Mouse (Mus musculus): ENCODE measurements around the gene Grid1.

Grid1 gene

DNA sequence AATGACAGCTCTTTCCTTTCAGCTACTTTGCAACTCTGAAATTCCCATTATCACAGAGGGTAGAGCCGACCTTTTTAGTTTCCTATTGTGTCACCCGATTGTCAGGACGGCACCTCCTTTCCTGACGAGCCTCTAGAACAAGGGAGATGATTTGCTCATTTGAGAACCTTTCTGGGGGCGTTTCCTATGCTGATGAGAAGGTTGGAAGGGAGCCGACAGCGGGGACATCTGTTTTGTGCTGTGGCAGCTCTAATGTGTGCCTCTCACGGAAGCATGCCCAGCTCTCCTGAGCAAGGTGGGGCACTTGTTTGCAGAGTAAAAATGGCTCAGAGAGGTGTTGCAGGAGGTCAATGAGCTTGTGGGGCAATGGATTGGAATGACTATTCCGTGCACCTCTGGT, 189.2 kb downstream of the Grid1 start:
- no peak for TF ChIP-seq POU5F1 (IDR thresholded peaks at IDR 0.05; ENCODE audit: borderline replicate concordance, low read length)
- TF ChIP-seq NANOG (IDR thresholded peaks at IDR 0.05; ENCODE audit: borderline replicate concordance, low read length) = no peak
- TF ChIP-seq CTCF (conservative IDR thresholded peaks at IDR 0.05; ENCODE audit: low read length) = no peak
- Histone ChIP-seq H3K36me3 (ENCODE audit: insufficient read depth, low read length) (no peaks in the 10 kb centered on the region), H3K27me3 (ENCODE audit: insufficient read depth, low read length) (peaks cover 11% of the 10 kb centered on the region; the same call in 1 of the 2 replicates), H3K4me3 (replicated peaks; ENCODE audit: low read length) (peak overlapping the region; percentile 17; the same call in 1 of the 2 replicates), H3K9me3 (ENCODE audit: low read length) (no peaks in the 10 kb centered on the region), H3K4me1 (replicated peaks; ENCODE audit: low read depth, low read length) (peaks cover 21% of the 10 kb centered on the region)

DNA sequence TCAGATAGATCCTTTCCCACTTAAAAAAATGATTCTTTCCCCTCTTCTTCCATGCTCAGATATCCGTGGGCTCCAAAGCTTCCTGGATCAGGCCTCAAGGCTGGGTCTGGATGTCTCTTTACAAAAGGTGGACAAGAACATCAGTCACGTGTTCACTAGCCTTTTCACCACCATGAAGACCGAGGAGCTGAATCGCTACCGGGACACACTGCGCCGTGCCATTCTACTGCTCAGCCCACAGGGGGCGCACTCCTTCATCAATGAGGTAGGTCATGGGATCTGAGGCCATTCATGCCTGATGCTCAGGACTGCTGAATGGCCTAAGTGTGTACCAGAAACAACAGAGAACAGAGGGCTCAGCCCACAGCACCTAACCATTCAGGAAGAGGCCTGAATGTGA, 206.8 kb downstream of the Grid1 start:
- Histone ChIP-seq H3K9me3 (ENCODE audit: low read length) (peaks cover 8% of the 10 kb centered on the region; the same call in 1 of the 2 replicates), H3K4me1 (replicated peaks; ENCODE audit: low read depth, low read length) (no peaks in the 10 kb centered on the region), H3K36me3 (ENCODE audit: insufficient read depth, low read length) (no peaks in the 10 kb centered on the region), H3K27me3 (ENCODE audit: insufficient read depth, low read length) (no peaks in the 10 kb centered on the region), H3K4me3 (replicated peaks; ENCODE audit: low read length) (no peak overlapping the region)
- TF ChIP-seq POU5F1 (IDR thresholded peaks at IDR 0.05; ENCODE audit: borderline replicate concordance, low read length) (no peak), CTCF (conservative IDR thresholded peaks at IDR 0.05; ENCODE audit: low read length) (peak; percentile 51)

DNA sequence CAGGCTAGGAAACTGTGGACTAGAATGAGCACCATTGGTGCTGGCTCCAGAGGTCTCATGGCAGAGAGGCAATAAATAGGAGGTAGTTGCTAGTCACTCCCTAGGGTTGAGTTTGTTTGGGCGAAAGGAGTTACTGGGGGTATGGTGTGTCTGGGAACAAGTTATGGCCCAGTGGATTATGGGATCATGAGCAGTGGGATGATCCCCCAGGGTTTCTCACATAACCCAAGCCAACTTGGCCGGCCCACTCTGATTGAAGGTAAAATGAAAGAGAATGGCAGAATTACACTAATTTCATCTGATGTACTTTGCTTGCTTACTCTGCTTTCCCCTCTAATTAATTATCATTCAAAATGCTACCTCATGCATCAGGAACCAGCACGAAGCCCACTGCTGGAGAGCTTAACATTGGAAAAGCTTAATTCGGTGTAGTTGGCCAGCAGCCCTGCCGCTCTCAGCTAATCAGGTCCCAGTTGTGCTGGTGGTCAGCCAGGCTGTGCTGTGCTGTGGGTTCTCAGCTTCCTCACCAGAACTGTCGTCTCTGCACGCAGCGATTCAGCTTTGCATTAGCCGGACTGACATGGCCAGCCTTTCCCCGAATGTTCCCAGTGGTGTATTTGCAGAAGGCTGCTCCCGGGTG, 207.7 kb downstream of the Grid1 start:
- Histone ChIP-seq H3K9me3 (ENCODE audit: low read length) (peaks cover 8% of the 10 kb centered on the region; the same call in 1 of the 2 replicates), H3K27me3 (ENCODE audit: insufficient read depth, low read length) (no peaks in the 10 kb centered on the region), H3K4me3 (replicated peaks; ENCODE audit: low read length) (no peak overlapping the region), H3K4me1 (replicated peaks; ENCODE audit: low read depth, low read length) (no peaks in the 10 kb centered on the region), H3K36me3 (ENCODE audit: insufficient read depth, low read length) (no peaks in the 10 kb centered on the region)
- no peak for TF ChIP-seq CTCF (conservative IDR thresholded peaks at IDR 0.05; ENCODE audit: low read length)

DNA sequence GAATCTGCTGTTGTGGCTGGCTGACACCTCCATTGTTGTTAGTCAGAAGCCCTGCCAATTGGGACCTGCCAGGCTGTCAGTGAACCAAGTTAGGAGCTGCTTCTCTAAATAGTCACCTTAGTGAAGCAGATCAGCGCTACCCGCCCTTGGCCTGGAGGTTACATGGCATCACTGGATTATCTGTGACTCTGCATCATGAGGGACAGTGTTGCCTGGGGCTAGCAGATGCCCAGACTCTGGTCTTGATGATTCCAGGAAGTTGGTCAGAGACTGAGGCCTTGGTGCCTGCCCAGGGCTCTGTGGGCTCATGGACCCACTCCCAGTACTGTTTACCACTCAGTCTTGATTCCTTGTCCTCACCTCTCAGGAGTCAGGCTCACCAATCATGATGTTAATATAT, 209.7 kb downstream of the Grid1 start:
- H3K4me1 ChIP-seq (replicated peaks; ENCODE audit: low read depth, low read length) = no peaks in the 10 kb centered on the region
- H3K36me3 ChIP-seq (ENCODE audit: insufficient read depth, low read length) = no peaks in the 10 kb centered on the region

DNA sequence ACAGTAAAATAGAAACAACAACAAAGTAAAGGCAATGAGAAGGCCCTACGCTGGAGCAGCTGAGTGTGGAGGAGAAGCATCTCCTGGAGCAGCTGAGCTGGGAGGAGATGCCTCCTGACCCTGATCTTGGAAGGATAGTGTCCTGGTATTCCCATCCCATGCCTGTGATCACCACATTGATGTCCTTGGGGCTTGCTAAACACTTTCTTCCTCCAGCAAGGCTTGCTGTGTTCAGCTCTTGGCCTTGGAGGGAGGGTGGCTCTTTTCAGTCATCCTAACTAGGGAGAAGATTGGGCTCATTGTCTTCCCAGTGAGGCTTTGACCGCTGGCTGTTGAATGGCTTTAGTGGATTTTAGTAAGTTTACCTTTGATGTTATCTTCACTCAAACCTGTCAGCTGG, 210.4 kb downstream of the Grid1 start:
- Histone ChIP-seq H3K9me3 (ENCODE audit: low read length) (peaks cover 8% of the 10 kb centered on the region; the same call in 1 of the 2 replicates), H3K4me3 (replicated peaks; ENCODE audit: low read length) (no peak overlapping the region), H3K36me3 (ENCODE audit: insufficient read depth, low read length) (no peaks in the 10 kb centered on the region), H3K4me1 (replicated peaks; ENCODE audit: low read depth, low read length) (no peaks in the 10 kb centered on the region), H3K27me3 (ENCODE audit: insufficient read depth, low read length) (no peaks in the 10 kb centered on the region)
- no peak for TF ChIP-seq POU5F1 (IDR thresholded peaks at IDR 0.05; ENCODE audit: borderline replicate concordance, low read length)
- TF ChIP-seq NANOG (IDR thresholded peaks at IDR 0.05; ENCODE audit: borderline replicate concordance, low read length) = no peak
- TF ChIP-seq CTCF (conservative IDR thresholded peaks at IDR 0.05; ENCODE audit: low read length) = no peak

More for the DNA sequence above, 209.7 kb downstream of the Grid1 start:
- Histone ChIP-seq H3K9me3 (ENCODE audit: low read length) (peaks cover 8% of the 10 kb centered on the region; the same call in 1 of the 2 replicates), H3K4me3 (replicated peaks; ENCODE audit: low read length) (no peak overlapping the region), H3K27me3 (ENCODE audit: insufficient read depth, low read length) (no peaks in the 10 kb centered on the region)
- no peak for TF ChIP-seq CTCF (conservative IDR thresholded peaks at IDR 0.05; ENCODE audit: low read length)
- no peak for TF ChIP-seq POU5F1 (IDR thresholded peaks at IDR 0.05; ENCODE audit: borderline replicate concordance, low read length)
- TF ChIP-seq NANOG (IDR thresholded peaks at IDR 0.05; ENCODE audit: borderline replicate concordance, low read length) = no peak

DNA sequence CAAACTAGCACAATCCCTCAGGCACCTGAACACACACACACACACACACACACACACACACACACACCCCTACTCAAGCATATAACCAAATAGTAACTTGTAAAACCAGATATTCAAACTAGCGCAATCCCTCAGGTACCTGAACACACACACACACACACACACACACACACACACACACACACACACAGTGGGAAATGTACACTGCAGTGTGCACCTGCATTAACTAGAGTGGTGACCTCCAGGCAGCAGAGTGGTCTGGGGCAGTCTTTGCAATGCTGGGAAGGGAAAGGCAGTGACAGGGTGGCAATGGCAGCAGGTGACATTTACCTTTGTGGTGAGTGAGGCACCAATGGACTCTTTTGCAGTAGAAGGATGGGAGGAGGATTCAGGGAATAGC, 212.4 kb downstream of the Grid1 start:
- Histone ChIP-seq H3K36me3 (ENCODE audit: insufficient read depth, low read length) (no peaks in the 10 kb centered on the region), H3K4me3 (replicated peaks; ENCODE audit: low read length) (no peak overlapping the region), H3K27me3 (ENCODE audit: insufficient read depth, low read length) (no peaks in the 10 kb centered on the region), H3K4me1 (replicated peaks; ENCODE audit: low read depth, low read length) (no peaks in the 10 kb centered on the region), H3K9me3 (ENCODE audit: low read length) (peaks cover 2% of the 10 kb centered on the region; the same call in 1 of the 2 replicates)
- TF ChIP-seq CTCF (conservative IDR thresholded peaks at IDR 0.05; ENCODE audit: low read length) (no peak), NANOG (IDR thresholded peaks at IDR 0.05; ENCODE audit: borderline replicate concordance, low read length) (no peak), POU5F1 (IDR thresholded peaks at IDR 0.05; ENCODE audit: borderline replicate concordance, low read length) (no peak)

DNA sequence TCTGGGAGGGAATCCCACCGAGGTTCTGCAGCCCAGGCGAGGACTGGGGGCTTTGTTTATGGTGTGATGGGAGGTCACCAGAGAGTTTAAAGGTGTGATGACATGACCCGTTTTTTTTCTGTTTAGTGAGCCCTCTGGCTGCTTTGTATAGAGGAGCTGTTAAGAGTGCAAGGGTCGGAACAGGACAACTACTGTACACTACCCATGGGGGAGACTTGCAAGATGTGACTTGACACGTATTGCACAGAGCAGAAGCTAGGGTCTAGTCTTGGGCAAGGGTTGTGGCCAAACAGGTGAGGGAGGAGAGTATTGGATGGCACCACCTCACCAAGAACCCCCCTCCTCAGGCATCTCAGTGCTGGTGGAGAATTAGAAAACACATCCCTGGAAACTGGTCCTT, 224.4 kb downstream of the Grid1 start:
- Histone ChIP-seq H3K27me3 (ENCODE audit: insufficient read depth, low read length) (peaks cover 7% of the 10 kb centered on the region; the same call in 1 of the 2 replicates), H3K4me1 (replicated peaks; ENCODE audit: low read depth, low read length) (no peaks in the 10 kb centered on the region), H3K36me3 (ENCODE audit: insufficient read depth, low read length) (no peaks in the 10 kb centered on the region), H3K9me3 (ENCODE audit: low read length) (no peaks in the 10 kb centered on the region), H3K4me3 (replicated peaks; ENCODE audit: low read length) (no peak overlapping the region)
- no peak for TF ChIP-seq POU5F1 (IDR thresholded peaks at IDR 0.05; ENCODE audit: borderline replicate concordance, low read length)
- no peak for TF ChIP-seq NANOG (IDR thresholded peaks at IDR 0.05; ENCODE audit: borderline replicate concordance, low read length)
- TF ChIP-seq CTCF (conservative IDR thresholded peaks at IDR 0.05; ENCODE audit: low read length) = no peak

DNA sequence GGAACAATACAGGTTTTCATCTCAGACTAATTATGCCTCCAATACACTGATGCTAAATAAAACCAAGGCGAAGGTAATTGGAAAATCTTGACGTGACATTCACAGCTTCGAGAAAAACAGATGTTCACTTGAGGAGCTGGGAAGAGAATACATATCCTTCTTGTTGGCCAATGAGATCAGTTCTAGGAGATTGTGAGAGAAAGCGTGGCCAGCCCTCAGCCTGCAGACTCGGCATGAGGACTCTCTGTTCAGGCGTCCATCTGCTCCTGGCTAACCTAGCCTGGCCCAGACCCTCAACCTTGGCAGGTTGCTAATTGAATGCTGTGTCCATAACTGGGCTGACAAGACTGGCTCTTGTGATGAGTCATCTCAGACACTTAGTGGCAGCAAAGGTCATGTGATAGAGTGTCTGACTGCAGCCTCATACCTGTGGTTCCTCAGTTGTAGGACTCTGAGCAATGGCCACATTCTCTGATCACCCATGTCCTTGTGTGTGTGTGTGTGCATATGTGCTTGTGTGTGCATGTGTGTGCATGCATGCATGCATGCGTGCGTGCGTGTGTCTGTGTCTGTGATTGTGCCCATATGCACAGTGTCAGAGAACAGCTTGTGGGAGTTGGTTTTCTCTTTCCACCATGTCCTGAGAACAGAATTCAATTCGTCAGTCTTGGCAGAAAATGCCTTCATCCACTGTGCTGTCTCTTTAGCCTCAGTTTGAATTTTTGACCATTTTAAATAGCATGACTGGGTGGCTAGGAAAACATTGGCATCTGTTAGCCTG, 225.2 kb downstream of the Grid1 start:
- no peak for TF ChIP-seq CTCF (conservative IDR thresholded peaks at IDR 0.05; ENCODE audit: low read length)
- TF ChIP-seq NANOG (IDR thresholded peaks at IDR 0.05; ENCODE audit: borderline replicate concordance, low read length) = no peak
- no peak for TF ChIP-seq POU5F1 (IDR thresholded peaks at IDR 0.05; ENCODE audit: borderline replicate concordance, low read length)
- H3K36me3 ChIP-seq (ENCODE audit: insufficient read depth, low read length) = no peaks in the 10 kb centered on the region
- H3K9me3 ChIP-seq (ENCODE audit: low read length) = no peaks in the 10 kb centered on the region

More for the DNA sequence above, 225.2 kb downstream of the Grid1 start:
- H3K27me3 ChIP-seq (ENCODE audit: insufficient read depth, low read length) = peaks cover 7% of the 10 kb centered on the region; the same call in 1 of the 2 replicates
- H3K4me1 ChIP-seq (replicated peaks; ENCODE audit: low read depth, low read length) = no peaks in the 10 kb centered on the region
- no peak overlapping the region for H3K4me3 ChIP-seq (replicated peaks; ENCODE audit: low read length)

Measured in E14TG2a.4 (cell line).